Mouse (Mus musculus): ENCODE measurements around the gene Galnt15.
A peak's percentile ranks its signal among the peaks of the same experiment; 100 is the strongest.

GRCm38 (mm10) chr14:32085486-32086201 lies 56.9 kb downstream of the Galnt15 start, which contains the start of gene Dph3:
- TF ChIP-seq CTCF (IDR thresholded peaks at IDR 0.05) (peak; percentile 66), EP300 (IDR thresholded peaks at IDR 0.05) (no peak; the same call in 1 of the 2 replicates)

All from lung, postnatal 0 days (tissue).